ENCODE assay signal across 24 mouse cellular contexts in the genomic region with DNA sequence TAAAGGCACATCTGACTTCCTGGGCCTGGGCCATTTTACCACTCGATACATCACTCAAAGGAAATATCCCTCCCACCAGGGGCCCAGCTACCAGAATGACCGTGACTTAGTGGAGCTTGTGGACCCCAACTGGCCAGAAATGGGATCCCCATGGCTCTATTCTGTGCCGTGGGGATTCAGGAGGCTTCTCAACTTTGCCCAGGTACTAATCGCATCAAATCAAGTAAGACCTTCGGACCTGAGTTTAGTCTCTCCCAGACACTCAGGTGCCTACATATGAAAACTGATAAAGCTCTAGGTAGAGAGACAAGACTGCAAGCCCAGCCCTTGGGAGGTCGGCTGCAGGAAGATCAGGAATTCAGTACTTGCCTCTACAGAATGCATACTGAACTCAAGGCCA. TPM values are rescaled to one million over a fixed set of nuclear protein-coding genes. Genes with fewer than 3 reads are reported as not detected.
DNase-seq lines count a peak whose midpoint lies in the region; ATAC-seq and TF ChIP-seq lines count a peak whose summit lies in the region.
"Had no signal": no experiment of that assay in that cellular context is flagged by ENCODE, and none has a peak within 500 bp of the region (broad histone marks: within the 10 kb centered on the region; RNA-seq: fewer than 3 reads in every experiment).

No protein-coding gene starts in this region.

- no peak for DNase-seq in stomach, postnatal 0 days (ENCODE audit: low spot score)
- no peak for DNase-seq in gastrocnemius, postnatal 4 days (ENCODE audit: low spot score in 2 of 2)
- DNase-seq in natural killer cell, adult 2 months (ENCODE audit: low spot score in 2 of 2) = no peak
- DNase-seq: adrenal gland, adult 2 months; adrenal gland, postnatal 10 days; adrenal gland, postnatal 25 days; cerebellum, adult 11 months; cerebellum, adult 2 months; cerebellum, adult 9-10 months; cerebellum, postnatal 10 days; cerebellum, postnatal 36 days; embryo, embryonic 11 days had no signal

- H3K27ac ChIP-seq in intestine, embryonic 15.5 days = no peak overlapping the region
- peak overlapping the region; percentile 38 for H3K27ac ChIP-seq in intestine, embryonic 16.5 days (ENCODE audit: low read length)
- peak overlapping the region; percentile 71 for H3K27ac ChIP-seq in small intestine, adult 2 months (ENCODE audit: insufficient read depth, low read depth, low read length)
- no peak overlapping the region for H3K27ac ChIP-seq in stomach, postnatal 0 days (replicated peaks)
- H3K27ac ChIP-seq: embryonic facial prominence, embryonic 13.5 days; embryonic facial prominence, embryonic 15.5 days; forebrain, embryonic 10.5 days; forebrain, embryonic 12.5 days had no signal

- 72% methylated on average over 6 of the region's 6 CpGs for WGBS in intestine, embryonic 15.5 days
- 73% methylated on average over 6 of the region's 6 CpGs for WGBS in intestine, embryonic 16.5 days
- WGBS in small intestine, adult 2 months = 45% methylated on average over 6 of the region's 6 CpGs
- 85% methylated on average over 6 of the region's 6 CpGs for WGBS in stomach, postnatal 0 days

- no peak overlapping the region for H3K9ac ChIP-seq in intestine, embryonic 15.5 days
- no peak overlapping the region for H3K9ac ChIP-seq in intestine, embryonic 16.5 days (ENCODE audit: low read depth, low read length)
- H3K9ac ChIP-seq in stomach, postnatal 0 days (ENCODE audit: low read length) = no peak overlapping the region
- H3K9ac ChIP-seq: embryonic facial prominence, embryonic 13.5 days; embryonic facial prominence, embryonic 15.5 days; forebrain, embryonic 12.5 days had no signal

- H3K36me3 ChIP-seq in intestine, embryonic 15.5 days = 0 out of 2 replicates have a peak, but pooled peaks cover 4% of the 10 kb centered on the region
- H3K36me3 ChIP-seq in intestine, embryonic 16.5 days (ENCODE audit: control insufficient read depth, insufficient read depth, low read length) = no peaks in the 10 kb centered on the region
- no peaks in the 10 kb centered on the region for H3K36me3 ChIP-seq in small intestine, adult 2 months (ENCODE audit: control insufficient read depth, insufficient read depth, low read length)
- H3K36me3 ChIP-seq in stomach, postnatal 0 days (ENCODE audit: control insufficient read depth, insufficient read depth, low read length) = no peaks in the 10 kb centered on the region; the same call in 1 of the 2 replicates
- H3K36me3 ChIP-seq: embryonic facial prominence, embryonic 15.5 days had no signal

- no peak overlapping the region for H3K4me2 ChIP-seq in intestine, embryonic 15.5 days (replicated peaks)
- H3K4me2 ChIP-seq in intestine, embryonic 16.5 days (ENCODE audit: low read depth, low read length) = no peak overlapping the region
- H3K4me2 ChIP-seq in stomach, postnatal 0 days (replicated peaks; ENCODE audit: low read depth) = no peak overlapping the region
- H3K4me2 ChIP-seq: embryonic facial prominence, embryonic 13.5 days; embryonic facial prominence, embryonic 15.5 days; forebrain, embryonic 12.5 days had no signal

- no peaks in the 10 kb centered on the region for H3K9me3 ChIP-seq in intestine, embryonic 15.5 days
- no peaks in the 10 kb centered on the region for H3K9me3 ChIP-seq in intestine, embryonic 16.5 days (ENCODE audit: control insufficient read depth, low read length)
- H3K9me3 ChIP-seq in stomach, postnatal 0 days (ENCODE audit: control insufficient read depth, low read length) = no peaks in the 10 kb centered on the region
- H3K9me3 ChIP-seq: embryonic facial prominence, embryonic 13.5 days; embryonic facial prominence, embryonic 15.5 days; forebrain, embryonic 10.5 days; forebrain, embryonic 12.5 days had no signal

- no peak overlapping the region for H3K4me3 ChIP-seq in intestine, embryonic 15.5 days (replicated peaks)
- H3K4me3 ChIP-seq in intestine, embryonic 16.5 days (ENCODE audit: low read length) = no peak overlapping the region
- H3K4me3 ChIP-seq in small intestine, adult 2 months (ENCODE audit: low read depth, low read length) = no peak overlapping the region
- no peak overlapping the region for H3K4me3 ChIP-seq in stomach, postnatal 0 days (ENCODE audit: low read depth, low read length)
- H3K4me3 ChIP-seq: embryonic facial prominence, embryonic 13.5 days; embryonic facial prominence, embryonic 15.5 days; erythroblast, embryonic 14.5 days; forebrain, embryonic 10.5 days; forebrain, embryonic 12.5 days had no signal

- H3K27me3 ChIP-seq in intestine, embryonic 15.5 days (replicated peaks) = no peaks in the 10 kb centered on the region
- H3K27me3 ChIP-seq in intestine, embryonic 16.5 days (replicated peaks; ENCODE audit: control insufficient read depth, insufficient read depth, low read length) = no peaks in the 10 kb centered on the region
- H3K27me3 ChIP-seq in small intestine, adult 2 months (ENCODE audit: control insufficient read depth, insufficient read depth, low read length) = no peaks in the 10 kb centered on the region
- no peaks in the 10 kb centered on the region for H3K27me3 ChIP-seq in stomach, postnatal 0 days (ENCODE audit: control insufficient read depth, insufficient read depth, low read length)
- H3K27me3 ChIP-seq: embryonic facial prominence, embryonic 13.5 days; embryonic facial prominence, embryonic 15.5 days; forebrain, embryonic 12.5 days had no signal

- H3K4me1 ChIP-seq in intestine, embryonic 15.5 days (replicated peaks) = no peaks in the 10 kb centered on the region
- no peaks in the 10 kb centered on the region for H3K4me1 ChIP-seq in intestine, embryonic 16.5 days (ENCODE audit: control insufficient read depth, insufficient read depth, low read length)
- H3K4me1 ChIP-seq in small intestine, adult 2 months (ENCODE audit: control insufficient read depth, insufficient read depth, insufficient read length, low read length) = peaks cover 11% of the 10 kb centered on the region; the same call in 1 of the 2 replicates
- no peaks in the 10 kb centered on the region for H3K4me1 ChIP-seq in stomach, postnatal 0 days (replicated peaks; ENCODE audit: control insufficient read depth, insufficient read depth)
- H3K4me1 ChIP-seq: embryonic facial prominence, embryonic 13.5 days; embryonic facial prominence, embryonic 15.5 days; forebrain, embryonic 10.5 days; forebrain, embryonic 12.5 days had no signal

- TF ChIP-seq EP300 in stomach, postnatal 0 days (optimal IDR thresholded peaks at IDR 0.05) = no peak

- TF ChIP-seq POLR2A in small intestine, adult 2 months (IDR thresholded peaks at IDR 0.05; ENCODE audit: low read depth, low read length) = no peak

- ATAC-seq in intestine, embryonic 15.5 days = peak; percentile 71
- peak; percentile 80 for ATAC-seq in intestine, embryonic 16.5 days
- ATAC-seq in stomach, postnatal 0 days (ENCODE audit: low FRiP score, low TSS enrichment) = no peak
- ATAC-seq: forebrain, embryonic 14.5 days; forebrain, embryonic 16.5 days had no signal

- no peak for TF ChIP-seq CTCF in small intestine, adult 2 months (IDR thresholded peaks at IDR 0.05; ENCODE audit: extremely low read depth, insufficient read length, insufficient replicate concordance, low read depth, low read length)
- no peak for TF ChIP-seq CTCF in stomach, postnatal 0 days (IDR thresholded peaks at IDR 0.05; ENCODE audit: low read depth)

RNA-seq across cellular contexts. Expression of a gene that starts 14.7 kb away (rescaled TPM):
- polyA plus RNA-seq in intestine, embryonic 15.5 days (2015; fragmentation: Nextera tagmentation; extraction: Ambion mirVana) = 0.13 and 0.15 TPM in 2 replicates
- polyA plus RNA-seq in intestine, embryonic 16.5 days (2015; fragmentation: Nextera tagmentation; extraction: Ambion mirVana) = 0.15 and 0.40 TPM in 2 replicates
- 0.17 and 0.98 TPM in 2 replicates for polyA plus RNA-seq in small intestine, adult 2 months (2012; rRNA removed)
- 0.13 and 0.17 TPM in 2 replicates for polyA plus RNA-seq in stomach, postnatal 0 days (2015; fragmentation: Nextera tagmentation; extraction: Ambion mirVana)
- total RNA-seq in gastrocnemius, postnatal 4 days (2021) = 1 to 10 TPM in 1 of 2 experiments, under 1 TPM in 1; 0.52 to 1.2 TPM
- polyA plus RNA-seq: brain, embryonic 14.5 days; embryonic facial prominence, embryonic 11.5 days; embryonic facial prominence, embryonic 13.5 days; erythroblast, embryonic 14.5 days; forebrain, embryonic 10.5 days; forebrain, embryonic 14.5 days; forebrain, embryonic 16.5 days had no signal

RNA-seq across cellular contexts. Expression of a gene that starts 41.3 kb away (rescaled TPM):
- polyA plus RNA-seq in intestine, embryonic 15.5 days (2015; fragmentation: Nextera tagmentation; extraction: Ambion mirVana) = 20.4 and 21.6 TPM in 2 replicates
- 17.3 and 22.0 TPM in 2 replicates for polyA plus RNA-seq in intestine, embryonic 16.5 days (2015; fragmentation: Nextera tagmentation; extraction: Ambion mirVana)
- polyA plus RNA-seq in small intestine, adult 2 months (2012; rRNA removed) = 0.70 and 1.9 TPM in 2 replicates
- 3.2 and 4.1 TPM in 2 replicates for polyA plus RNA-seq in stomach, postnatal 0 days (2015; fragmentation: Nextera tagmentation; extraction: Ambion mirVana)
- 10 to 100 TPM in 1 of 2 experiments, 1 to 10 TPM in 1; 10.0 to 11.2 TPM for total RNA-seq in gastrocnemius, postnatal 4 days (2021)

RNA-seq across cellular contexts. Expression of a gene that starts 41.6 kb away (rescaled TPM):
- 1,198 and 1,252 TPM in 2 replicates for polyA plus RNA-seq in intestine, embryonic 15.5 days (2015; fragmentation: Nextera tagmentation; extraction: Ambion mirVana)
- 1,062 and 1,181 TPM in 2 replicates for polyA plus RNA-seq in intestine, embryonic 16.5 days (2015; fragmentation: Nextera tagmentation; extraction: Ambion mirVana)
- polyA plus RNA-seq in small intestine, adult 2 months (2012; rRNA removed) = 122 and 189 TPM in 2 replicates
- 902 and 907 TPM in 2 replicates for polyA plus RNA-seq in stomach, postnatal 0 days (2015; fragmentation: Nextera tagmentation; extraction: Ambion mirVana)
- total RNA-seq in gastrocnemius, postnatal 4 days (2021) = 1,000 to 10,000 TPM in 1 of 2 experiments, 100 to 1,000 TPM in 1; 987 to 1,060 TPM

RNA-seq across cellular contexts. Expression of a gene that starts 47.5 kb away (rescaled TPM):
- polyA plus RNA-seq in intestine, embryonic 15.5 days (2015; fragmentation: Nextera tagmentation; extraction: Ambion mirVana) = 29.3 and 39.6 TPM in 2 replicates
- polyA plus RNA-seq in intestine, embryonic 16.5 days (2015; fragmentation: Nextera tagmentation; extraction: Ambion mirVana) = 36.2 and 36.5 TPM in 2 replicates
- polyA plus RNA-seq in small intestine, adult 2 months (2012; rRNA removed) = 5.8 and 12.2 TPM in 2 replicates
- 31.8 and 34.4 TPM in 2 replicates for polyA plus RNA-seq in stomach, postnatal 0 days (2015; fragmentation: Nextera tagmentation; extraction: Ambion mirVana)
- 10 to 100 TPM; 16.7 to 20.7 TPM for total RNA-seq in gastrocnemius, postnatal 4 days (2021)

Comparison
In these comparisons a context has a peak if more than half of its experiments do, and no peak if none do; other contexts are left out.
1. H3K27ac ChIP-seq: peak in intestine, embryonic 16.5 days (single experiment) and small intestine, adult 2 months (single experiment); none in intestine, embryonic 15.5 days (single experiment) and stomach, postnatal 0 days (single experiment).